Mouse (Mus musculus) adrenal gland, adult 18-20 months (tissue): ENCODE results near the gene Cdh1. TPM values are rescaled to one million over a fixed set of nuclear protein-coding genes. Genes with fewer than 3 reads are reported as not detected.
"Not testable (repeated sequence)": the region's sequence is repeated elsewhere in the genome, so short reads cannot be mapped to it uniquely, and the experiment has no call there.

ENCODE experiments used
- DNase-seq, 2 experiments: peaks; one replicate each; pipeline ENCODE4 v3.0.0; 2021 to 2022; ENCODE audit warnings: low spot score in 2 of 2
- long read RNA-seq, 2 experiments: library from polyadenylated mRNA; stranded (forward); transcript quantifications; one replicate each; pipeline ENCODE4 v2.0.0; 2021
- total RNA-seq, 2 experiments: library from RNA; stranded (reverse); gene quantifications; 1 replicate in 1 of 2; 2 replicates in 1 of 2; pipeline ENCODE4 v1.2.3; 2021

Cdh1 gene
- total RNA-seq: under 1 TPM; 0.16 to 0.27 TPM
- long read RNA-seq, experiment 1: 0 reads
- long read RNA-seq, experiment 2: 0 reads

- DNase-seq: peak; percentile 8 to 29
Observed at GRCm38 (mm10) chr8:106603131-106603819, at the start of gene Cdh1. Gene Cdh1 (plus strand): TSS chr8:106603351.

- DNase-seq: no peak
Observed at GRCm38 (mm10) chr8:106554011-106554410, 49.1 kb upstream of the Cdh1 start.

- no peak for DNase-seq
Observed at GRCm38 (mm10) chr8:106556068-106556645, 47.0 kb upstream of the Cdh1 start.

- DNase-seq: no peak
Observed at GRCm38 (mm10) chr8:106559844-106560243, 43.3 kb upstream of the Cdh1 start.

- peak; percentile 73 to 75 for DNase-seq
Observed at GRCm38 (mm10) chr8:106561097-106561865, 41.9 kb upstream of the Cdh1 start.

GRCm38 (mm10) chr8:106563691-106564182 lies 39.4 kb upstream of the Cdh1 start:
- no peak for DNase-seq

GRCm38 (mm10) chr8:106569006-106569405 lies 34.1 kb upstream of the Cdh1 start:
- no peak for DNase-seq

- no peak for DNase-seq
Observed at GRCm38 (mm10) chr8:106570386-106570785, 32.8 kb upstream of the Cdh1 start.

GRCm38 (mm10) chr8:106571551-106572172 lies 31.5 kb upstream of the Cdh1 start:
- no peak for DNase-seq

GRCm38 (mm10) chr8:106572175-106572574 lies 31.0 kb upstream of the Cdh1 start:
- not testable (repeated sequence) for DNase-seq

- not testable (repeated sequence) for DNase-seq
Observed at GRCm38 (mm10) chr8:106573168-106573567, 30.0 kb upstream of the Cdh1 start, which contains the start of gene Gm10073. Gene Gm10073 (minus strand): TSS chr8:106573461.

- no peak for DNase-seq
Observed at GRCm38 (mm10) chr8:106574283-106574682, 28.9 kb upstream of the Cdh1 start.

- DNase-seq: peak in 1 of 2 experiments; percentile 11
Observed at GRCm38 (mm10) chr8:106576849-106577555, 26.1 kb upstream of the Cdh1 start.

- no peak for DNase-seq
Observed at GRCm38 (mm10) chr8:106579510-106579909, 23.6 kb upstream of the Cdh1 start.

- DNase-seq: no peak
Observed at GRCm38 (mm10) chr8:106581344-106582088, 21.6 kb upstream of the Cdh1 start.

- DNase-seq: no peak
Observed at GRCm38 (mm10) chr8:106584942-106585670, 18.0 kb upstream of the Cdh1 start.

GRCm38 (mm10) chr8:106585671-106586037 lies 17.5 kb upstream of the Cdh1 start:
- no peak for DNase-seq

GRCm38 (mm10) chr8:106586896-106587295 lies 16.3 kb upstream of the Cdh1 start:
- no peak for DNase-seq
